Mouse (Mus musculus) ZHBTc4 (cell line): Measurements from ENCODE around the gene Nol8.

Source experiments
- DNase-seq: peaks from one replicate; pipeline ENCODE4 v3.0.0-alpha.2; 2011; ENCODE audit warnings: low read depth, low spot score

Gene Nol8

DNA sequence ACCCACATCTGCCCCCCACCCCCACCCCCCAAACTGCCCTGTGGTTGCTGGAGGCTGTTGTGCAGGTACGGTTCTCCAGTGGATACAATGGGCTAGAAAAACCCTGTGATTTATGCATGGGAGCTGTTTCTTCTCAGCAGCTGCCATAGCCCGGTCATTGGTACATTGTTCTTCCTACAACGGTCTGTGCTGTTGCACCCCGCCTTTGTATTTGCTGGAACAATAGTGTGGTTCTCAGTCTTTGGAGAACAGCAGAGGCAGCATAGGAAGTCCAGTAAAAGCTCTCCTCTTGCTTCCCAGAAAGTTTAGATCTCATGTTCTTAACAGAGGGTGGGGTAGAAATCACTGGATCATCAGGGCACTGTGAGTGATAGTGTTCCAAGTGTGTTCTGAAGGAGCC is 31.4 kb downstream of the Nol8 start:
- DNase-seq: peak; percentile 58

DNA sequence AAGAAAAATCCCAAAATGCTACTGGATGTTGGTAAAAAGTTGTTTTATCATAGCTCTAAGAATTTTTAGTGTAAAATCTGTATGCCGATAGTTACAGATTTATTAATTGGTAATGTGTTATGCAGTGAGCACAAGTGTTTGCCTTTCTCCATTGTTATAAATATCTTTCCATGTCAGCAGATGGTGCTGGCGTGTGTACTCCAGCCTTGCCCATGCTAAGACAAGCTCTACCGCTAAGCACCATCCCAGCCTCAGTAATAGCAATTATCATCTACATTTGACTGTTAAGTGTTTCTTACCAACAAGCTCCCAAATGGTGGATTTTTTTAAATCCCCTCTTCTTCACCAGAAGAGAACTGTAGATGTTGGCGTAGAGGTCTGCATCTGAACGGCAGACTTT is 38.2 kb downstream of the Nol8 start:
- no peak for DNase-seq

DNA sequence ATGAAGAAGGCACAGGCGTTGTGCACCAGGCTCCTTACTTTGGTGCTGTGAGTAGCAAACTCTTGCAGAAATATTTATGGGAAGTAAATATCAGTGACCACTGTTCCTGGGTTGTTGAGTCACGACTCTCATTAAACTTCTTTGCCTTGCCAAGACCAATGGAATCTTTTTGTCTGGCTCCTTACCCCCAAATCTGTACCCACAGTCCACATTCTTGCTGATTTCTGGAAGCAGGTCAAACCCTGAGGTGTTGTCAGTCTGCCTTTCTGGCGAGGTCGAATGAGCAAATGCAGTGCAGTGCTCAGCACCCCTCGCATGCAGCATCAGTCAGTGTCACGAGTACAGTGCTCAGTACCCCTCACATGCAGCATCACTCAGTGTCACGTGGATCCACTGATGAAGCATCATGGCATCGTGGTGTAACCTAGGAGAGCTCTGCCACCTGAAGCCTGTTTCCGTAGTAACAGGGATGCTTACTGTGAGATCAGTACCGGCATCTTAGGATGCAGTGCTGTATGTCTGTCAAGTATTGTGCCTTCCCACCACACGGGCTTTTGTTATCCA is 50.4 kb downstream of the Nol8 start:
- no peak for DNase-seq

DNA sequence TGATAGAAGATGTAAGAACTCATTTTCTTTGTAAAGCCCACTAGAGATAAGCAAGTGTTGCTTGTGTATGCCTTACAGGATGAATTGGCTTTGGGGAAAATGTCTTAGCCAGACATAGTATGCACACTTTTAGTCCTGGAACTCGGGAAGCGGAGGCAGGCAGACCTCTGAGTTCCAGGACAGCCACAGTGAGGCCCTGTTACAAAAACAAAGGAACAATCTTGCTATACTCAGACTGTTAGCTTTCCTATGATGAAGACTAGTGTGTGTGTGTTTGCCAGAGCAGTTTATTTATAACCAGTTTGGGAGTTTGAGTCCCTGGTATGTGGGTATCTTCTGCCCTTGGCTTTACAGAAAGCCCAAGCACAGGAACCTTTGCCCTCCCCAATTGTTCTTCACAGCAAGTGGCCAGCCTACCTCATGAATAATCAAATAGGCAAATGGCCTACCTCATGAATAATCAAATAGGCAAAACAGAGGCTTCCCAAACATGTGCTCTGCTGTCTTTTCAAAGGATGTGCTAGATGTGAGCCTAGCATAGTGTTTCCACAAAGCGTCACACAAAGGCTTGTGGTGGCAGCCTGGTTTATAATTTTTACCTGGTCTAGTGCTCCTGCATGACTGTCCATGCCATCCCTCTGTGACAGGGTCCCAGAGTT is 53.3 kb downstream of the Nol8 start:
- DNase-seq: peak; percentile 65

DNA sequence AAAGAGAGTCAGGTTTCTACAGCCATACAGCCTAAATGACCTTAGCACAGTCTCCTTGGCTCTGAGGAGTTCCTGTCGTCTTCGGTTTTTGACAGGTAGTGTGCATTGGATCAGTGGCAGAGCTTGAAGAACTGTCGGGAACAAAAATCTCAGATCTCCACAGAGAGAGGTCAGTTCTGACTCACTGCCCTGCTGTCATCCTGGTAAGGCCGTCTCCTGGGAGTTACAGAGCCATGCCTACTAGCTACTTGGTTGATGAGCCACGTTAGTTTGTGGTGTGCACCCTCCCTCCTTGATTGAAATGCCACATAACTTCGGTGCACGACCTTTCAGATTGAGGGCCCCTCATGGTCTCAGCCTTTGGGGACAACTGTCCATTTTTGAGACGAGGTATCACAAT is 55.4 kb downstream of the Nol8 start:
- no peak for DNase-seq

DNA sequence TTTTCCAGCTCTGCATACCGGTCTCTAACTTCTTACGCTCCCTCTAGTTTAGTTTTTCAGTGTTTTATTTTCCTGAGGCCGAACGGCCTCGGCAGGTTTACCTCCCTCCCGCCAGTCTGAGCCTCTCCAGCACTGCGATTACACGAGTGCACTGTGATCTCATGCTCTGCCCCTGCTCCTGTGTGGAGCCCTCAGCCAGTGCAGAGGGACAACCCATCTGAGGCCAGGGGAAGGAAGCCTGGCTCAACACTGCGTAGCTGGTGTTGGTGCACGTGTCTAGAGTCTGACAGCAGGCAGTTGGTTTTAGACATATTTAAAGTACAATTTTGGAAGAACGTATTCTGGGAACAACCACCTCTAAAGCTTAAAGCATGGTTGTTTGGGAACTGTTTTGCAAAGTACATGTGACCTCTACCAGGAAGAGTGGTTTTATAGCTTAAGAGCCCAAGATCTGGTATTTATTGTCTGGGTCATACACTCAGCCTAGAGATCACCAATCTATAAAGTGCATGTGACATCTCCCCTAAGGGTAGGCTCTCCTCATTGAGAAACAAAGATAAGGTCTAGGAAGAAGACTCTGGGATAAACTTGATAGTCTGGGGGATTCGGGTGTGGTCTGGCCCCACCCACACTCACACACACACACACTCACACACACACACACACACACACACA is 59.3 kb downstream of the Nol8 start:
- no peak for DNase-seq

DNA sequence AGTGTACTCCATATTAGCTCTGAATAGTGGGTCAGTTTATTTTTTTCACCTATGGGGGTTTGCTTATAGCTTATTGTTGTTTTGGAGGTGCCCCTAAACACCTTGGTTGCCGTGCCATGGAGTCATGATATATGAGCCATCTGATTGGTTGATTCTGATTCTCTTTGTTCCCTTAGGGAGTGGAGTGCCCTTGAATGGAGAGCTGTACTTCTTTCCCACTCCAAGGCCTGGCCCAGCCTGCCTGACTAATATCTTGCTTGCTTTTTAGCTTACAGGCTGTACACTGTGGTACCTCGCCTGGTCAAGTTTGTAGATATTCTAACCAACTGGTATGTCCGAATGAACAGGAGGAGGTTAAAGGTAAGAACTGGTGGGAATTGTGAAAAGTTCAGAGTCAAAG is 66.4 kb downstream of the Nol8 start:
- no peak for DNase-seq
